Mouse (Mus musculus) erythroblast, embryonic 14.5 days (primary cell): ENCODE data around the gene Grik2. TPM values are rescaled to one million over a fixed set of nuclear protein-coding genes. Genes with fewer than 3 reads are reported as not detected.

Source experiments
- H3K27me3 ChIP-seq: 2 replicates; pipeline ENCODE4 v1.6.1; 2012; ENCODE audit warnings: inconsistent platforms; ENCODE audit not compliant: control insufficient read depth
- H3K36me3 ChIP-seq: 2 replicates; pipeline ENCODE4 v1.6.1; 2012; ENCODE audit warnings: mild to moderate bottlenecking, inconsistent platforms; ENCODE audit not compliant: control insufficient read depth
- H3K4me1 ChIP-seq: 2 replicates; pipeline ENCODE4 v1.6.1; 2012; ENCODE audit warnings: inconsistent platforms; ENCODE audit not compliant: control insufficient read depth
- H3K4me3 ChIP-seq: replicated peaks from 2 replicates; pipeline ENCODE3; 2012; ENCODE audit warnings: moderate library complexity, mild to moderate bottlenecking, inconsistent platforms
- H3K9me3 ChIP-seq: 2 replicates; pipeline ENCODE4 v1.6.1; 2012; ENCODE audit warnings: low read length, inconsistent platforms, mixed read lengths; ENCODE audit not compliant: control insufficient read depth
- GATA1 ChIP-seq: IDR thresholded peaks from 2 replicates; pipeline ENCODE4 v1.6.1; 2012; ENCODE audit warnings: low read length, inconsistent platforms, mixed read lengths
- TAL1 ChIP-seq: IDR thresholded peaks from 3 replicates; pipeline ENCODE4 v1.6.1; 2012; ENCODE audit warnings: low read length, inconsistent platforms, mixed read lengths
- polyA plus RNA-seq: library from polyadenylated mRNA; stranded (reverse); fragments of >175 nt; gene quantifications from 2 replicates; pipeline ENCODE4 v1.2.3, GENCODE M21; 2012

The Grik2 gene
- polyA plus RNA-seq, 1 experiment, result not detected

GRCm38 (mm10) chr10:49723706-49724105 lies 64.9 kb downstream of the Grik2 start:
- H3K4me1 ChIP-seq, result no peaks in the 10 kb centered on the region
- H3K4me3 ChIP-seq, result no peak overlapping the region
- H3K27me3 ChIP-seq, result no peaks in the 10 kb centered on the region
- no peaks in the 10 kb centered on the region for H3K36me3 ChIP-seq
- TF ChIP-seq GATA1, result no peak
- no peak for TF ChIP-seq TAL1
- no peaks in the 10 kb centered on the region for H3K9me3 ChIP-seq

DNA sequence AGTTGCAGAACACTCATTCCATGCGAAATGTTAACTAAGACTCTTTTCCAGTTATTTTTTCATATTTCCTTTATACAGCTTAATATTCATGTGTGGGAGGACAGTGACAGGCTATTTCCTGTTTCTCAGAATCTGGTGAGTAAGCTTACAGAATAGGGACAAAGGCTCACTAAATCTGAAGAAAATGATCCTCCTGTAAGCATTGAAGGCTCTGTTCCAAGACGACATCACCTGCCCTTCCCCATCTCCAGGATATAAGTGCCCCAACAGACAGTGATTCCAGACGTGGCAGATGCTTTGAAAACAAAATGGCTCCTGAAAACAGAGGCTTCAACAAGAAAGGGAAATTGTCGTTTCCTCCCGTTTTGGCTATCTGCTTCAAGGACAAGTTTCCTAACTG lies 71.7 kb downstream of the Grik2 start:
- Histone ChIP-seq H3K9me3 (no peaks in the 10 kb centered on the region), H3K36me3 (no peaks in the 10 kb centered on the region), H3K4me3 (no peak overlapping the region), H3K4me1 (no peaks in the 10 kb centered on the region), H3K27me3 (no peaks in the 10 kb centered on the region)
- TF ChIP-seq TAL1 (no peak), GATA1 (no peak)

DNA sequence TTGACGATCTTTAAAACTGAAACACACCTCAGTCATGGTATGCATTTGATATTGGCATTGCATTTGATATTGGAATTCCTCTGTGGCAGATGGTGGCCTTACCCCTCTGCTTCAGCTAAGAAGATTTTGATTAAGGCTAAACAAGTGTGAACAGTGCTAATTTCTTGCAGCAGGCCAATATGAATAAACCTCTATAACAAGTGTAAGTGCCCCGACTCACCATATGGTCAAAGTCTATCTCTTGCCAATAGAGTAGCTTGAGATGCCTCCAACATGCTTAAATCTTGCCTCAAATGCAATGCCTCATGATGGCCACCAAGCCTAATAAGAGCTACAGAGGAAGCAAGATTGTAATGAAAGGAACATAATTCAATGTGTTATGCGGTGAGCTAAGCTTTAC lies 78.8 kb downstream of the Grik2 start:
- Histone ChIP-seq H3K4me1 (no peaks in the 10 kb centered on the region), H3K4me3 (no peak overlapping the region), H3K9me3 (peaks cover 3% of the 10 kb centered on the region; the same call in 1 of the 2 replicates), H3K27me3 (no peaks in the 10 kb centered on the region), H3K36me3 (no peaks in the 10 kb centered on the region)
- TF ChIP-seq GATA1, result no peak
- TF ChIP-seq TAL1, result no peak

GRCm38 (mm10) chr10:49704446-49704845 lies 84.1 kb downstream of the Grik2 start:
- Histone ChIP-seq H3K27me3 (no peaks in the 10 kb centered on the region), H3K9me3 (peaks cover 3% of the 10 kb centered on the region; the same call in 1 of the 2 replicates), H3K36me3 (no peaks in the 10 kb centered on the region), H3K4me3 (no peak overlapping the region), H3K4me1 (no peaks in the 10 kb centered on the region)
- TF ChIP-seq GATA1 (no peak), TAL1 (no peak)

DNA sequence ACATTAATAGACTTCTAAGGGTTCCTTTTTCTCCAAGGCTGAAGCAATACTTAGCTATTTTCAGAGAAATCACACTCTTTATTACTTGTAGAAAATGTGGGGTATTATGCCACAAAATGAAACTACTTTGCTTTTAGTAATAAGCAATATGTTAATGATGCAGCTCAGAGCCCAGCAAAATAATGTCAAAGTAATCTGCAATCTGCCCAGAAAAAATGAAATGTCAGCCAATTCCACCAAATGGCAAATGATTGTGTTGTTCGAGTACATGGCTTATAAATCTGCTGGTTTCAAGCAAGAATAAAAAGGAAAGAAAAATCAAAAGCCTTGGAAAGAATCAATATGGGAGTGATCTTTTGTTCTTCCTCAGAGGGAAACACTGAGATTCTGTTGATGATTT lies 136.2 kb downstream of the Grik2 start:
- H3K4me3 ChIP-seq, result no peak overlapping the region
- H3K36me3 ChIP-seq, result no peaks in the 10 kb centered on the region
- H3K9me3 ChIP-seq, result no peaks in the 10 kb centered on the region
- no peaks in the 10 kb centered on the region for H3K4me1 ChIP-seq
- H3K27me3 ChIP-seq, result no peaks in the 10 kb centered on the region
- TF ChIP-seq TAL1, result no peak
- no peak for TF ChIP-seq GATA1

DNA sequence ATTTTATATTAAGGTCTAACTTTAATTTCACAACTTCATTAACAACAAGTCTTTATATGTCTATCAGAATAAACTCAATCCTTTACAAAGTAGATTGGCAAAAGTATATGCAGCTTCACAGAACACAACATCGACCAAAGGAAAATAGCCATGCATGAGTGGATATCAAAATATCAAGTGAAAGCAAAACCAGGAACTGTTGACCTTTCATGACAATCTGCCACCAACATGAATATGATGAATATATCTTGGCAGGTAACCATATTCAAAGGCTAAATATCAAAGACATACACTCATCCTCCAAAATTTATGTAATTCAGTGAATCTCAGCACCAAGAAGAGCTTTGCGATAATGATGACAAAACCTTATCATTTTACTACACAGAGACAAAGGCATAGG lies 141.4 kb downstream of the Grik2 start:
- TF ChIP-seq GATA1, result no peak
- TF ChIP-seq TAL1, result no peak
- no peaks in the 10 kb centered on the region for H3K36me3 ChIP-seq
- H3K27me3 ChIP-seq, result no peaks in the 10 kb centered on the region
- H3K9me3 ChIP-seq, result no peaks in the 10 kb centered on the region
- H3K4me3 ChIP-seq, result no peak overlapping the region
- H3K4me1 ChIP-seq, result no peaks in the 10 kb centered on the region

GRCm38 (mm10) chr10:49639901-49640300 lies 148.7 kb downstream of the Grik2 start:
- no peaks in the 10 kb centered on the region for H3K36me3 ChIP-seq
- H3K9me3 ChIP-seq, result no peaks in the 10 kb centered on the region
- no peak overlapping the region for H3K4me3 ChIP-seq
- TF ChIP-seq GATA1, result no peak
- no peak for TF ChIP-seq TAL1
- H3K4me1 ChIP-seq, result no peaks in the 10 kb centered on the region
- no peaks in the 10 kb centered on the region for H3K27me3 ChIP-seq

DNA sequence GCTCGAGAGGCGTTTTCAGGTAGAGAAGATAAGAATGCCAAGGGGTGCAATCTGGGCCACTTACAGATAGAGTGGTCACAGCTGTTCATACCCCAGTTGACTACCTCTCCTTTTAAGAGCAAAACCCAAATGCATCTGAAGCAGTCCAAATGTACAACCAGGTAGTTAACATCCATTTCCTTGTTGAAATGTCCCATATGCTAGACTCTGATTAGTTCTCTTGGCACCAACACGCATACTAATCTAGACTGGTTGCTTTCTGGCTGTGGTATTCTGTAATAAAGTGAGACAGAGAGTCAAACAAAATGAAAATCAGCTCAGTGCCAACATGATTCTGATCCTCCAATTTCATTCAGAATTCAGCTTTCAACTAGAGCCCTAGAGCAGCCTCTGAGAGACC lies 164.6 kb downstream of the Grik2 start:
- no peaks in the 10 kb centered on the region for H3K4me1 ChIP-seq
- H3K9me3 ChIP-seq, result no peaks in the 10 kb centered on the region
- no peaks in the 10 kb centered on the region for H3K36me3 ChIP-seq
- H3K4me3 ChIP-seq, result no peak overlapping the region
- no peaks in the 10 kb centered on the region for H3K27me3 ChIP-seq
- TF ChIP-seq GATA1 (no peak), TAL1 (no peak)

- no peaks in the 10 kb centered on the region for H3K4me1 ChIP-seq
Observed at GRCm38 (mm10) chr10:49597652-49598051, 190.9 kb downstream of the Grik2 start.

DNA sequence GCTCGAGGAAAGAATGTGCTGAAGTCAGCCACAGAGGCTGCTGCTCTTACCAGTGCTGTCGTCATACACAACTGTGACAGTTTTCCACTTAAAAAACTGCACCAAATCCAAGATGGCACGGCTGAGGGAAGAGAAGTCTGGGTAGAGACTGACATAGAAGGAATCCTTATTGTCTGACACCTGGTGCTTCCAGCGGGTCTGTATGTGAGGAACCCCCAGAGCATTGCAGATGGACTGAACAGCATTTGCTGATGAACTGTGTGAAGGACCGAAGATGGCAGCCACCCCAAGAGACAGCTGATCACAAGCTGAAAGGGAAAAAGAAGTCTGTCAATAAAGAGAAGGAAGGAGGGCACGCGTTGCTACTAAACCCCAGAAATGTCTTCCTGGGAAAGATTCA lies 215.1 kb downstream of the Grik2 start:
- Histone ChIP-seq H3K4me1 (no peaks in the 10 kb centered on the region), H3K9me3 (no peaks in the 10 kb centered on the region), H3K4me3 (no peak overlapping the region), H3K36me3 (no peaks in the 10 kb centered on the region), H3K27me3 (no peaks in the 10 kb centered on the region)
- TF ChIP-seq TAL1 (no peak), GATA1 (no peak)

More at GRCm38 (mm10) chr10:49597652-49598051, 190.9 kb downstream of the Grik2 start:
- no peak for TF ChIP-seq GATA1
- TF ChIP-seq TAL1, result no peak
- Histone ChIP-seq H3K4me3 (no peak overlapping the region), H3K9me3 (peaks cover 8% of the 10 kb centered on the region), H3K27me3 (no peaks in the 10 kb centered on the region), H3K36me3 (no peaks in the 10 kb centered on the region)
